Mouse (Mus musculus) intestine, embryonic 14.5 days (tissue): ENCODE measurements around the gene Smg7. TPM values are rescaled to one million over a fixed set of nuclear protein-coding genes. Genes with fewer than 3 reads are reported as not detected.
A peak's percentile ranks its signal among the peaks of the same experiment; 100 is the strongest.
"Not testable (repeated sequence)": the region's sequence is repeated elsewhere in the genome, so short reads cannot be mapped to it uniquely, and the experiment has no call there.

Source experiments
- ATAC-seq: fragments of 200-750 bp; cut with Nextera tagmentation; replicated peaks from 2 replicates; pipeline ENCODE4 v1.8.0; 2017; ENCODE audit warnings: low read depth, moderate number of reproducible peaks, moderate TSS enrichment, moderate library complexity; ENCODE audit not compliant: low FRiP score, low TSS enrichment
- DNase-seq: peaks from one replicate; pipeline ENCODE4 v3.0.0-alpha.2; 2018; ENCODE audit warnings: low spot score
- H3K27ac ChIP-seq: fragments of 300-500 bp; sonication (generic); 2 replicates; pipeline ENCODE4 v1.5.1; 2014; ENCODE audit warnings: low read depth, mild to moderate bottlenecking, control low read depth
- H3K27me3 ChIP-seq: fragments of 300-500 bp; sonication (generic); replicated peaks from 2 replicates; pipeline ENCODE4 v1.6.1; 2014; ENCODE audit warnings: low read length, control low read depth; ENCODE audit not compliant: control insufficient read depth, insufficient read depth
- H3K36me3 ChIP-seq: fragments of 300-500 bp; sonication (generic); 2 replicates; pipeline ENCODE4 v1.6.1; 2014; ENCODE audit warnings: low read length, control low read depth; ENCODE audit not compliant: control insufficient read depth, insufficient read depth
- H3K4me1 ChIP-seq: fragments of 300-500 bp; sonication (generic); replicated peaks from 2 replicates; pipeline ENCODE4 v1.6.1; 2014; ENCODE audit warnings: low read length, control low read depth, mixed read lengths; ENCODE audit not compliant: control insufficient read depth, insufficient read depth
- H3K4me2 ChIP-seq: fragments of 300-500 bp; sonication (generic); 2 replicates; pipeline ENCODE4 v1.6.1; 2014; ENCODE audit warnings: low read length
- H3K4me3 ChIP-seq: fragments of 300-500 bp; sonication (generic); 2 replicates; pipeline ENCODE4 v1.5.1; 2014; ENCODE audit warnings: low read depth, low read length, control low read depth, mixed read lengths
- H3K9ac ChIP-seq: fragments of 300-500 bp; sonication (generic); 2 replicates; pipeline ENCODE4 v1.6.1; 2014; ENCODE audit warnings: mild to moderate bottlenecking, low read length
- H3K9me3 ChIP-seq: fragments of 300-500 bp; sonication (generic); 2 replicates; pipeline ENCODE4 v1.6.1; 2016; ENCODE audit warnings: low read length, control low read depth; ENCODE audit not compliant: control insufficient read depth
- WGBS: fragments of 180-500 bp; shearing (Covaris S2); extraction: QIAGEN DNeasy Blood & Tissue Kit; methylation state at CpG from one replicate; pipeline ENCODE4 v1.1.7; 2014; 5-methylcytosine and 5-hydroxymethylcytosine counted together
- polyA plus RNA-seq: library from polyadenylated mRNA; unstranded; fragments of >200 nt; fragmentation: Nextera tagmentation; extraction: Ambion mirVana; gene quantifications from 2 replicates; pipeline ENCODE4 v1.2.1, GENCODE M21; 2014

Smg7 gene
- polyA plus RNA-seq, 1 experiment from 2014 or later: 32.9 TPM

DNA sequence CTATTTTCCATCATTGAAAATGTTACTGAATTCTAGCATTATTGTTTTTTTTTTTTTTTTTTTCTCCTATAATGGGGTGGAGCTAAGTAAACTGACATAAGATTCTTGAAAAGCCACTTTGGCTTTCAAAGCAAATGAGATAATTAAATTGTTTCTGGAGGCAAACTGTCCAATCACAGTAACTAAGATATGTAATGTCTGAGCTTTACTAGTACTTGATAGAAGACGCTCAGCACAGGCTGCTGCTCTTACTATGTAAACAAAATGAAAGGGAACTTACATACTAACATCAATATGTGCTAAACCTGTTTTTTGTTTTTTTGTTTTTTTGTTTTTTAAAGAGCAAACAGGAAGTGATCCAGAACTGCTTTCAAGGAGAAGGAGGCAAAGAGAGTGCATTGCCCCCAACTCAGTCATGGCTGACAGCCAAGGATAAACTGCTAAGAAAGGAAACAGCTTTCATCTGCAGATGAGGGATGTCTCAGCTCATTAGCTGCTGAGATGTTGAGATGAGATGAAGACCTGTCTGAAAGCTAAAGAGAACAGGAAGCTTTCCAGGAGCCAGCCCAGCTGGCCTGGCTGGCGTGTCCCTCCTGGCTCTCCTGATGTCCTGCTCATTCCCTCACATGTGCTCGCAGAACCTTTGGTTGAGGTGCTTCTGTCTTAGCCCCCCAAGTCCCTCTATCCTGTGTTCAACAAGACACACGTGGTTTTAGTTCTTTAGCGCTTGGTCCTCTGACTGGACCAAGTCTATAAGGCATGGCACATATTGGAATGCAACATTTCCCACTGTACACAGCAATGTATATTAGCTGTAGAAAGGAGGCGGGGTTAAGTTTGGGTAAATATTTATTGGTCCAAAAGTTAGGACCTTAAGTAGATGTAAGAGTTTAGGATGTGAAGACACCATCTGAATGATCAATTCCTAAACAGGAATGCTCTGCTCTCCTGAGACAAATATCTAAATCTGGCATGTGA is 11.3 kb upstream of the Smg7 start:
- H3K4me3 ChIP-seq: no peak overlapping the region
- no peak overlapping the region for H3K4me2 ChIP-seq
- 54% methylated on average over 6 of the region's 6 CpGs for WGBS
- no peak for DNase-seq
- H3K27me3 ChIP-seq: no peaks in the 10 kb centered on the region
- no peak overlapping the region for H3K27ac ChIP-seq
- no peak for ATAC-seq
- peaks cover 8% of the 10 kb centered on the region; the same call in 1 of the 2 replicates for H3K4me1 ChIP-seq
- no peaks in the 10 kb centered on the region for H3K9me3 ChIP-seq
- H3K36me3 ChIP-seq: no peaks in the 10 kb centered on the region
- no peak overlapping the region for H3K9ac ChIP-seq

DNA sequence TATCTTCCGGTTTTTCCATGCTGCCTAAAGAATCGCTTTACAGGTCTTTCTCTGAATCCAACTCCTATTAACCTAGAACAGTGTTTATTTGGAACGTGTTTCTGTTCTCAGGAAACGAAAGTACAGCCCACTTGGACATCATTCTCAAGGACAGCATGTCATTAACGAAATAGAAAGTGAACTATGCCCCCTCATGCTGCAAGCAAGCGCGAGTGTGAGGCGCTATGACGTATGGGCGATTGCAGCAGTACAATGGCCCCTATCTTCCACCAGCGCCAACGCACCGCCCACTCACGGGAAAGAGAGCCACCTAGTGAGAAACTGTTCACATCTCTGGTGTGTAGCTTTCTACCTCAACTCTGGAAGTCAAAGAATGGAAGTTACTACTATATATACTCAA is 2.0 kb upstream of the Smg7 start:
- ATAC-seq (peak; percentile 33), DNase-seq (peak; percentile 78)
- Histone ChIP-seq H3K36me3 (0 out of 2 replicates have a peak, but pooled peaks cover 3% of the 10 kb centered on the region), H3K4me1 (peaks cover 12% of the 10 kb centered on the region), H3K27ac (no peak overlapping the region), H3K9ac (no peak overlapping the region), H3K4me2 (peak overlapping the region; percentile 98), H3K9me3 (no peaks in the 10 kb centered on the region), H3K27me3 (no peaks in the 10 kb centered on the region), H3K4me3 (peak overlapping the region; percentile 94)
- under 1% methylated on average over 14 of the region's 14 CpGs for WGBS

DNA sequence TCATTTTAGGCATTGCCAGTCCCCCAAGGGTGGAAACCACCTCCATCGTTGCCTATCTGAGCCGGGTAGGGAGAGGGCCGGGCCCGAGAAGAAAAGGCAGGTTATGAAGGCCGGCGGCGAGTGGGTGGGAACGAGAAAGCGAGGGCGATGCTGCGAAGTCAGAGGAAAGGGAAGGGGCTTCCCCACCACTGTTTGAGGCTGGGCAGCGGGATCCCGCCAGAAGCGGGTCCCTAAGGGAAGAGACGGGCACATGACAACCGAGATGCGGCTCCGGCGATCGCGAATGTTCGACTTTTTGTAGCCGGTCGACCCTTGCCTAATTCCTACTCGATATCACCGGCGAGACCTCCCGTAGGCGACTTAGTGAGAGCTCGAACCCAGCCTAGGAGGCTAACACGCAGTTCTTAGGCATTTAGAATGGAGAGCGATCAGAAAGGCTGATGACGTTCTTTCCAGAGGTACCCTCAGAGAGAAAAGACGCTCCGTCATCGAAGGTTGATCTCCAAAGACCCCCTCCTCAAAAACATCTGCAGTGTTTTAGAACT is 1.2 kb upstream of the Smg7 start:
- Histone ChIP-seq H3K4me3 (peak overlapping the region; percentile 94), H3K4me2 (peak overlapping the region; percentile 98), H3K9ac (peak overlapping the region; percentile 97), H3K27me3 (no peaks in the 10 kb centered on the region), H3K9me3 (no peaks in the 10 kb centered on the region), H3K36me3 (0 out of 2 replicates have a peak, but pooled peaks cover 5% of the 10 kb centered on the region), H3K27ac (peak overlapping the region; percentile 97), H3K4me1 (peaks cover 12% of the 10 kb centered on the region)
- under 1% methylated on average over 36 of the region's 36 CpGs for WGBS
- DNase-seq (no peak), ATAC-seq (no peak; the same call in 1 of the 2 replicates)

DNA sequence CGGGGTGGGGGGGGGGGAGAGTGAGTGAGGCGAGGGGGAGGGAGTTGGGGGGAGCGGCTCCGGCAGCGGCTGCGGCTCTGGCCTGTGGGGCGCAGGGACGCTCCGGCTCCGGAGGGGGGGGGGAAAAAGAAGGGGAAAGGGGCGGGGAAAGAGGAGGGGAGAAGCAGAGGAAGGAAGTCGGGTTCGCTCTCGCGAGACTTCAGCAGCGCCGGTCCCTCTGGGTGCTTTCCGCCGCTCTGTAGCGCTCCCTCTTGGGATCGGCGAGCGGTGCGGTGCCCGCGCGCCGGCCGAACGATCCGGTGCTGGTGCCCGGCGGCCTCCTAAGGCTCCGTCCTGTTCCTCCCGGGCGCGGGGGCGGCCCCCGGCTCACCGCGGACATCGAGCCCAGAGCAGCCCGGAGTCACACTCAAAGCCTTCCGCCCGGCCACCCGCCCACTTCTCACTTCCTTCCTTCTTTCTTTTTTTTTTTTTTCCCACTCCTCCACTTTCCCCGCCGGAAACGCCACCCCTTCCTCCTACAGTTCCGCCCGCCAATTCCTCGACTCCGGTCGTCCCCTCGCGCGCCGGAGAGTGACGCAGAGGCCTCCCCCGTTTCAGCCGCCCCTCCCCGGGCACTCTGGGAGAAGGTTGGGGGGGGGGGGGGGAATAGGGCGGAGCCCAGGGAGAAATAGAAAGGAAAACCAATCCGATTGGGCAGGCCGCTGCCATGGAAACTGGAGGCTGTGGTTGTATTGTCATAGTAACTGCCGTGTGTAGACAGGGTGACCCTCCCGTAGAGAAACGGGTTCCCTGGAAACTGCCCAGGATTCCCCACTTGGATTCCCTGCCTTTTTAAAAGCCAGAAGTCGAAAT is 445 bp upstream of the Smg7 start:
- 0 out of 2 replicates have a peak, but pooled peaks cover 9% of the 10 kb centered on the region for H3K36me3 ChIP-seq
- H3K27me3 ChIP-seq: no peaks in the 10 kb centered on the region
- WGBS: under 1% methylated on average over 53 of the region's 69 CpGs
- peak overlapping the region; percentile 98 for H3K4me2 ChIP-seq
- H3K9ac ChIP-seq: peak overlapping the region; percentile 97
- H3K9me3 ChIP-seq: no peaks in the 10 kb centered on the region
- ATAC-seq: peak; percentile 88
- DNase-seq: peak; percentile 96
- H3K27ac ChIP-seq: peak overlapping the region; percentile 97
- H3K4me1 ChIP-seq: peaks cover 12% of the 10 kb centered on the region
- H3K4me3 ChIP-seq: peak overlapping the region; percentile 94

DNA sequence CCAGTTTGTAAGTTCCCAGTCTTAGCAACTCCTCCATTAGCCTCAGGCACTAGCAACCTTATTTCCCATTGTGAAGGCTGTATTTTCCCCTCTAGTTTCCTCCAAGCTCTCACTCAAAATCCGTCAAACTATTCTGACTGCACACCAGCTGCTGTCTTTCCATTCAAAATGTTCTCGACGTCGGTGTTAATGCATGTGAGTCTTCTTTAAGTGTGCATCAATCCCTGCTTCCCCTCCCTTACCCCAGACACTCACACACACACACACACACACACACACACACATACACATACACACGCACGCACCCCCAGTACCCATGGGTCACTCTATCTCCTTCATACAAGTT is 1.1 kb downstream of the Smg7 start:
- 1% methylated on average over 6 of the region's 6 CpGs for WGBS
- Histone ChIP-seq H3K36me3 (0 out of 2 replicates have a peak, but pooled peaks cover 9% of the 10 kb centered on the region), H3K27ac (no peak overlapping the region), H3K9ac (peak overlapping the region; percentile 97), H3K27me3 (no peaks in the 10 kb centered on the region), H3K4me1 (peaks cover 12% of the 10 kb centered on the region), H3K4me3 (peak overlapping the region; percentile 94), H3K9me3 (no peaks in the 10 kb centered on the region), H3K4me2 (peak overlapping the region; percentile 82)
- DNase-seq (peak; percentile 52), ATAC-seq (no peak)

DNA sequence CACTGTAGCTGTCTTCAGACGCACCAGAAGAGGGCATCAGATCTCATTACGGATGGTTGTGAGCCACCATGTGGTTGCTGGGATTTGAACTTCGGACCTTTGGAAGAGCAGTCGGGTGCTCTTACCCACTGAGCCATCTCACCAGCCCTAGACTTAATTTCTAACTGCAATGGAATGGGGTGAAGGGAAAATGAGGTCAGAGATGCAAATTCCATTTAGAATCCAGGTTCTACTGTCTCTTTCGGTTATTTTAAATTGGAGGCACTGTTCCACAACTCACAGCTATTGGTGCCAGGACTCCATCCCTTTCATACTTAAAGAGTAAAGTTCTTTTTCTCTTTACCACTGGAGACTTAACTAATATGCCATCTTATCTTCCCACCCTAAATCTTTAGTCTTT is 14.4 kb downstream of the Smg7 start:
- H3K36me3 ChIP-seq, ATAC-seq, H3K9ac ChIP-seq, H3K27me3 ChIP-seq, H3K9me3 ChIP-seq, H3K4me1 ChIP-seq, H3K4me2 ChIP-seq, DNase-seq, H3K27ac ChIP-seq, H3K4me3 ChIP-seq: not testable (repeated sequence)
- WGBS: 91% methylated on average over 3 of the region's 5 CpGs

DNA sequence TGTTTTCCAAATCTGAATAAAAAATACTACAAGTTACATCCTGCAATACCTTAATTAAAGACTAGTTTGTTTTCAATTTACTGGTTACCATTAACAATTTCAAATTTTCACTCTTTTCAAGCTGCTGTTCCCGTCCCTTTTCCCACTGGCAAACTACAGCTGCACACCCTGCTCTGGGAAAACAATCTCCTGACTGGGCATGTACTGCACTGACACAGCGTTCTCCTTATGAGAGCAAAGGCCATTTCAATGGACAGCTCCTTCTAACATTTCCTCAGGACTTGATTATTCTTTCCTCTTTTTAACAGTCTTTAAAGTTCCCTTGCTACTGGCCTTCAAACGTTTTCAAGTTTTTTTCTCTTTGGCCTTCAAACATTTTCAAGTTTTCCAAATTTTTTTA is 31.4 kb downstream of the Smg7 start:
- Histone ChIP-seq H3K9me3 (no peaks in the 10 kb centered on the region), H3K4me2 (no peak overlapping the region), H3K36me3 (peaks cover 38% of the 10 kb centered on the region), H3K4me1 (no peaks in the 10 kb centered on the region), H3K9ac (no peak overlapping the region), H3K27ac (no peak overlapping the region), H3K27me3 (no peaks in the 10 kb centered on the region), H3K4me3 (no peak overlapping the region)
- DNase-seq: no peak
- ATAC-seq: no peak
- 79% methylated on average over 3 of the region's 3 CpGs for WGBS

DNA sequence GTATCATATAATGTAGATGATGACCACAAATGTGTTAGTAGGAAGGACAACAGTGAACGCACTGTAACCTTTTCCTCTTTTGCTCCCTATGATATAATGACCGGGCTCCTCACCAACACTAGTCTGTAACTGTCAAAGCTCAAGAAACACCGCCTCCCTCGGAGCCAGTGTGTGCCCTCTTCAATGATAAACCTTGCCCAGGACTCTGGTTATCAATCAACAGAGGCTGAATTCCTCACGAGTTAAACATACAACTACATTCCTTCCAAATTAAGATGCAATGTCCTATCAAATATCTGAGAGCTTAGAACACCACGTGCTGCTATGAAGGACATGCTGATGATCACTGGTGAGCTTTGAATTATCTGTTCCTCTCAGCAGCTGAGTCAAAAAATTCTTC is 32.5 kb downstream of the Smg7 start:
- Histone ChIP-seq H3K9ac (no peak overlapping the region), H3K4me1 (no peaks in the 10 kb centered on the region), H3K27ac (no peak overlapping the region), H3K4me3 (no peak overlapping the region), H3K36me3 (peaks cover 50% of the 10 kb centered on the region), H3K27me3 (no peaks in the 10 kb centered on the region), H3K9me3 (no peaks in the 10 kb centered on the region), H3K4me2 (no peak overlapping the region)
- WGBS: 84% methylated on average over 6 of the region's 6 CpGs
- no peak for DNase-seq
- no peak for ATAC-seq
